Mouse (Mus musculus) embryonic facial prominence, embryonic 15.5 days (tissue): ENCODE results near the gene Osbpl2. TPM values are rescaled to one million over a fixed set of nuclear protein-coding genes. Genes with fewer than 3 reads are reported as not detected.

Experiments used
- ATAC-seq: fragments of 200-750 bp; cut with Nextera tagmentation; 2 replicates; pipeline ENCODE4 v1.8.0; 2017; ENCODE audit warnings: low read depth, moderate TSS enrichment; ENCODE audit not compliant: insufficient number of reproducible peaks, low FRiP score, low TSS enrichment
- H3K27ac ChIP-seq: fragments of 300-500 bp; sonication (generic); replicated peaks from 2 replicates; pipeline ENCODE4 v1.5.1; 2015; ENCODE audit warnings: mild to moderate bottlenecking, inconsistent platforms
- H3K27me3 ChIP-seq: fragments of 300-500 bp; sonication (generic); 2 replicates; pipeline ENCODE4 v1.6.1; 2015; ENCODE audit warnings: inconsistent platforms
- H3K36me3 ChIP-seq: fragments of 300-500 bp; sonication (generic); 2 replicates; pipeline ENCODE4 v1.6.1; 2015; ENCODE audit warnings: mild to moderate bottlenecking, inconsistent platforms
- H3K4me1 ChIP-seq: fragments of 300-500 bp; sonication (generic); 2 replicates; pipeline ENCODE4 v1.6.1; 2015; ENCODE audit warnings: inconsistent platforms
- H3K4me2 ChIP-seq: fragments of 300-500 bp; sonication (generic); replicated peaks from 2 replicates; pipeline ENCODE4 v1.6.1; 2015; ENCODE audit warnings: mild to moderate bottlenecking, inconsistent platforms
- H3K4me3 ChIP-seq: fragments of 300-500 bp; sonication (generic); replicated peaks from 2 replicates; pipeline ENCODE4 v1.5.1; 2015; ENCODE audit warnings: mild to moderate bottlenecking, inconsistent platforms
- H3K9ac ChIP-seq: fragments of 300-500 bp; sonication (generic); 2 replicates; pipeline ENCODE4 v1.6.1; 2015; ENCODE audit warnings: inconsistent platforms
- H3K9me3 ChIP-seq: fragments of 300-500 bp; sonication (generic); replicated peaks from 2 replicates; pipeline ENCODE4 v1.6.1; 2016; ENCODE audit warnings: inconsistent platforms
- WGBS: fragments of 180-500 bp; shearing (Covaris S2); methylation state at CpG from one replicate; pipeline ENCODE4 v1.1.7; 2015; 5-methylcytosine and 5-hydroxymethylcytosine counted together
- polyA plus RNA-seq: library from polyadenylated mRNA; unstranded; fragments of >200 nt; fragmentation: Nextera tagmentation; extraction: Ambion mirVana; gene quantifications from 2 replicates; pipeline ENCODE4 v1.2.1, GENCODE M21; 2015

Gene Osbpl2
- polyA plus RNA-seq, 1 experiment from 2014 or later: 43.0 TPM

DNA sequence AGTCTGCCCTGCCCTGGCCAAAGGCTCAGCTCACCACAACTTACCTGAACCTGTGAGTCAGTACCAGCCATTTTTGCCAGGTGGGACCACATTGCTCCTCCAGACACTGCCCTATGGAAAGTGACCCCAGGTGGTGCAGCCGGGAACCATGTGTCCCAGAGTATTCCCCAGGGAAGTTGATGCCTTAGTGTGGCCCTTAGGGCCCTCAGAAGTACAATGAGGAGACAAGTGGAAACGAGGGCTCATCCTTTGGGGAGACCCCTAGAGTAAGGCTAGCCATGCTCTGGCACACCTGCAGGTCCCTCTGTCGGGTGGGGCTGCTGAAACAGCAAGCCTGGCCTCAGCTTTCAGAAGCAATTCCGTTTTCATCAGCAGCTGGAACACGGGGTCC, 32.5 kb upstream of the Osbpl2 start:
- no peaks in the 10 kb centered on the region for H3K4me1 ChIP-seq
- H3K4me3 ChIP-seq: no peak overlapping the region
- peaks cover 11% of the 10 kb centered on the region; the same call in 1 of the 2 replicates for H3K36me3 ChIP-seq
- H3K4me2 ChIP-seq: no peak overlapping the region
- no peak for ATAC-seq
- no peak overlapping the region for H3K9ac ChIP-seq
- H3K27me3 ChIP-seq: 0 out of 2 replicates have a peak, but pooled peaks cover 8% of the 10 kb centered on the region
- no peak overlapping the region for H3K27ac ChIP-seq
- WGBS: 80% methylated on average over 5 of the region's 5 CpGs
- no peaks in the 10 kb centered on the region for H3K9me3 ChIP-seq

GRCm38 (mm10) chr2:180087472-180087871, 31.6 kb upstream of the Osbpl2 start:
- H3K4me3 ChIP-seq: no peak overlapping the region
- peaks cover 9% of the 10 kb centered on the region; the same call in 1 of the 2 replicates for H3K36me3 ChIP-seq
- H3K9ac ChIP-seq: no peak overlapping the region
- ATAC-seq: no peak
- H3K4me1 ChIP-seq: no peaks in the 10 kb centered on the region
- H3K27me3 ChIP-seq: 0 out of 2 replicates have a peak, but pooled peaks cover 8% of the 10 kb centered on the region
- no peak overlapping the region for H3K27ac ChIP-seq
- WGBS: 87% methylated on average over 4 of the region's 4 CpGs
- H3K9me3 ChIP-seq: no peaks in the 10 kb centered on the region
- H3K4me2 ChIP-seq: no peak overlapping the region

DNA sequence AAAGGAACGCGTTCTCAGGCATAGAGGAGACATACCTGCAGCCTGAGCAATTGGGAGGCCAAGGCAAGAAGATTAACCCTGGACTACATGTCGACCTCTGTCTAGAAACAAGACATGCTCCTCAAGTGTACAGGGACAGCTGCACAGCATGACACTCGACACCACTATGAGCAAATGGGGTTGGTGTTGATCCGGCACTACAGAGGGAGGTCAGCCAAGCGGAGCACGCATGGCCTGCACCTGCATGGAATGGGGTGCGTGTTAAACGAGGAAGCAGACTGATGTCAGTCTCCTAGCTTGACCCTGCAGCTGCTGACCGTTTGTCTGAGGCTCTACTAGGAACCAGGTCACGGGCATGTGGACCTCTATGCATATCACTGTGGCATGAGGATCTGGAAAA, 28.8 kb upstream of the Osbpl2 start:
- Histone ChIP-seq H3K9me3 (no peaks in the 10 kb centered on the region), H3K4me3 (no peak overlapping the region), H3K36me3 (peaks cover 3% of the 10 kb centered on the region; the same call in 1 of the 2 replicates), H3K27me3 (0 out of 2 replicates have a peak, but pooled peaks cover 9% of the 10 kb centered on the region), H3K9ac (no peak overlapping the region), H3K27ac (no peak overlapping the region), H3K4me1 (no peaks in the 10 kb centered on the region), H3K4me2 (no peak overlapping the region)
- ATAC-seq: 0 out of 2 replicates have a peak, but pooled peaks have one; percentile 30
- 52% methylated on average over 11 of the region's 11 CpGs for WGBS

DNA sequence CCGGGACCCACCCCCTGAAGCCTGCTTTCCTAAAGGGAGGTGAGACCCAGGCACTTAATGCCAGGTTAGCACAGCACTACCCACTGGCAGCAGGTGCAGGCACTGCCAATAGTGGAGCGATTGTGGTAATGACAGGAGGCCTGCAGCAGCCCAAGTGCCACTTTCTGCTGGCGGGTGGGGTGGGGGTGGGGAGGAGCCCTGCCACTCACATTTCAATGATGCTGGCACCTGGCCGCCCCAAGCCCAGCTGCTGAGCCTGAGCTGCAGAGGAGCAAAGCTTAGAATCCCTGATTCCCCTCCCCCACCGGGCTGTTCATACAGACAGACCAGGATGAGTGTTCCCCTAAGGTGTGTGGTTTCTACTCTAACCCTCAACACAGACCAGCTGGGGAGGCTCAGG, 23.4 kb upstream of the Osbpl2 start:
- Histone ChIP-seq H3K4me2 (no peak overlapping the region), H3K27ac (no peak overlapping the region), H3K4me1 (peaks cover 4% of the 10 kb centered on the region; the same call in 1 of the 2 replicates), H3K36me3 (no peaks in the 10 kb centered on the region), H3K9ac (no peak overlapping the region), H3K27me3 (peaks cover 43% of the 10 kb centered on the region), H3K4me3 (no peak overlapping the region), H3K9me3 (no peaks in the 10 kb centered on the region)
- ATAC-seq: peak; percentile 72
- 33% methylated on average over 5 of the region's 5 CpGs for WGBS

DNA sequence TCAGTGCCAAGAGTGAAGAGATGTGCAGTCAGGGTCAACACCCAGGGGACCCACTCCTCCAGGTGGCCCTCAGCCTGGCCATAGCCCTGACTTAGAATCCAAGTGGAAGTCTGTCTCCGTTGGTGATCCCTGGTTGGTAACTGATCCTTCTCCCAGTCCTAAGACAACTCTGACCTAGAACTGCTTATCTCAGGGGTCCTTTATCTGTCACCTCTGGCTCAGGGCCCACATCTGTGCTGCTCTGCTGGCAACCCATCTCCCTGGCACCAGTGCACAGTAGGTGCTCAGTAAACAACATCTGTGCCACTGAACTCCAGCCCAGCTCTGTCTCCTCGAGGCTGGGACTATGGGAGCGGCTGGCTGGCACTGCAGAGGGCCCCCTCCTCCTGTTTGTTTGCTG, 21.5 kb upstream of the Osbpl2 start:
- ATAC-seq: no peak
- no peak overlapping the region for H3K4me2 ChIP-seq
- WGBS: 37% methylated on average over 3 of the region's 3 CpGs
- no peaks in the 10 kb centered on the region for H3K36me3 ChIP-seq
- H3K27me3 ChIP-seq: peaks cover 62% of the 10 kb centered on the region
- H3K4me3 ChIP-seq: no peak overlapping the region
- H3K4me1 ChIP-seq: peaks cover 4% of the 10 kb centered on the region; the same call in 1 of the 2 replicates
- no peaks in the 10 kb centered on the region for H3K9me3 ChIP-seq
- no peak overlapping the region for H3K9ac ChIP-seq
- H3K27ac ChIP-seq: no peak overlapping the region

GRCm38 (mm10) chr2:180098167-180098566, 20.9 kb upstream of the Osbpl2 start:
- Histone ChIP-seq H3K4me3 (no peak overlapping the region), H3K27ac (no peak overlapping the region), H3K4me1 (peaks cover 9% of the 10 kb centered on the region), H3K9ac (no peak overlapping the region), H3K36me3 (no peaks in the 10 kb centered on the region), H3K4me2 (no peak overlapping the region), H3K9me3 (no peaks in the 10 kb centered on the region), H3K27me3 (peaks cover 68% of the 10 kb centered on the region)
- ATAC-seq: no peak
- 51% methylated on average over 5 of the region's 5 CpGs for WGBS

DNA sequence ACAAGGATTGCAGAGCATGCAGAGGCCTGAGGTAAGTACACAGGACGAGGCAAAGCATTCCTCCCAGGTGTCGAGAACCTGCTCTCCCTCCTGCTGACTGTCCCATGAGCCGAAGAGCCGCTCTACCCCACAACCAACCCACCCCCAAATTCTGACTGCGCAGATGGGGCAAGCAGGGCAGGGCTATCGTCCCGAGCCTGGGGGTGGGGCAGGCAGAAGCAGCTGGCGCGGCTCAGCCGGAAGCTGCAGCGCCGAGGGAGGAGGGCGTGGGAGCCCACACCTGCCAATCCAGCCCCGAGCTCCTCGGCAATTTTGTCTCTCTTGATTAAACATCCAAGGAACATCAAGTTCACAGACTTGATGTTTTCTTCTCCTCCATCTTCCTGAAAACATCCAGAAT, 19.6 kb upstream of the Osbpl2 start:
- Histone ChIP-seq H3K9ac (no peak overlapping the region), H3K4me2 (peak overlapping the region; percentile 17; the same call in 1 of the 2 replicates), H3K27ac (no peak overlapping the region), H3K27me3 (peaks cover 81% of the 10 kb centered on the region), H3K4me1 (peaks cover 22% of the 10 kb centered on the region), H3K9me3 (no peaks in the 10 kb centered on the region), H3K36me3 (no peaks in the 10 kb centered on the region), H3K4me3 (no peak overlapping the region)
- whole genome bisulfite sequencing: 7% methylated on average over 15 of the region's 15 CpGs
- no peak for ATAC-seq

- no peaks in the 10 kb centered on the region for H3K36me3 ChIP-seq
- H3K4me2 ChIP-seq: peak overlapping the region; percentile 98
- H3K4me3 ChIP-seq: peak overlapping the region; percentile 50
- H3K4me1 ChIP-seq: peaks cover 25% of the 10 kb centered on the region
- ATAC-seq: no peak
- peaks cover 77% of the 10 kb centered on the region for H3K27me3 ChIP-seq
- H3K27ac ChIP-seq: no peak overlapping the region
- H3K9ac ChIP-seq: no peak overlapping the region
- 1% methylated on average over 57 of the region's 57 CpGs for WGBS
- H3K9me3 ChIP-seq: no peaks in the 10 kb centered on the region
Measured at GRCm38 (mm10) chr2:180103151-180103977, 15.7 kb upstream of the Osbpl2 start.

- H3K36me3 ChIP-seq: no peaks in the 10 kb centered on the region
- H3K4me2 ChIP-seq: peak within 1 kb of the TSS; percentile 98
- 0% methylated on average over 55 of the region's 87 CpGs for WGBS
- H3K27ac ChIP-seq: no peak within 1 kb of the TSS
- H3K9me3 ChIP-seq: no peaks in the 10 kb centered on the region
- ATAC-seq: peak; percentile 82
- peaks cover 69% of the 10 kb centered on the region for H3K27me3 ChIP-seq
- H3K4me1 ChIP-seq: peaks cover 25% of the 10 kb centered on the region
- H3K9ac ChIP-seq: no peak within 1 kb of the TSS
- H3K4me3 ChIP-seq: peak within 1 kb of the TSS; percentile 50
Measured at GRCm38 (mm10) chr2:180103978-180104658, 15.0 kb upstream of the Osbpl2 start, which contains the start of gene Hrh3. Gene Hrh3, minus strand, starts transcription at chr2:180104488.

GRCm38 (mm10) chr2:180104659-180105377, 14.3 kb upstream of the Osbpl2 start:
- no peak for ATAC-seq
- Histone ChIP-seq H3K4me1 (peaks cover 21% of the 10 kb centered on the region), H3K36me3 (no peaks in the 10 kb centered on the region), H3K9ac (no peak overlapping the region), H3K27me3 (peaks cover 62% of the 10 kb centered on the region), H3K9me3 (no peaks in the 10 kb centered on the region), H3K27ac (no peak overlapping the region), H3K4me2 (peak overlapping the region; percentile 98), H3K4me3 (peak overlapping the region; percentile 50)
- 9% methylated on average over 20 of the region's 24 CpGs for WGBS
